Mouse (Mus musculus): Measurements from ENCODE around the gene Vdr.

The Vdr gene

DNA sequence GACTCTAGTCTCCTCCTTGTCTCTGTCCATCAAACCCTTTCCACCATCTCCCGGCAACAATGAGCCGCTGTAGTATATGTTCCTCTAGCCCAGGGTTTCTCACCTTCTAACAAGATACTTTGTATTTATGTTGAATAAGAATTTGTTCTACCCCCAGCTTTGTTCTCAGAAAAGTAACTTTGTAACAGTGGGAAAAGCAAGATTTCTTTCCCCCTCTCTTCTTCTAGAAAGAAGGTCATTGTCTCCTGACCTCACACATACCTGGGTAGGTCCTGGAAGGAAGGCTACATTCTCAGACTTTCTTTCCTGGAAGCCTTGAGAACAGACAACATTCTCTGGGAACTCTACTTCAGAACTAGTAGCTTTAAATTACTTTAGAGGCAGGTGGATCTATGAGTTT is at the start of gene Vdr:
Gene Vdr, minus strand, starts transcription at position 101 of the 400 bp plus-strand sequence.
- in situ Hi-C loops (cut with MboI, MseI), result no loop called here

DNA sequence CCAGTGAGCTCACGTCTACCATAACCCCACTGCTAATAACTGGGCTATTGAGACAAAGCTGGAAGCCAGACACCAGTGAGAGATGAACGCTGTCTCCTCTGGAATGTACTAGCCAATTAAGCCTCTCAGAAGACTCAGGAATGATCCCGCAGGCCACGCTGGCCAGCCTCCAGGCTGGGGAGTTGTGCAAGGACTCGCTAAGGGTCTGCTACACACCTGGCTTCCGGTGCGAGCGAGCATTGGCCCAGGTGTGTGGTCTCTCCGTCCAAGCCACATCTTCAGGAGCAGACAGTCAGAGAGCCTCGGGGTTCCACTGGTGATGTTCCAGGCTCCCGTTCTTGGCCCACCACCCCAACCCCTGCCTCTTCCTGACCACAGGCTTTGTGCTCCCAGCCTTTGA is 46.0 kb upstream of the Vdr start:
- in situ Hi-C loops (cut with MboI, MseI), result no loop called here

- in situ Hi-C loops (cut with MboI, MseI), result no loop called here
Observed at GRCm38 (mm10) chr15:97955742-97956141, 45.3 kb upstream of the Vdr start.

DNA sequence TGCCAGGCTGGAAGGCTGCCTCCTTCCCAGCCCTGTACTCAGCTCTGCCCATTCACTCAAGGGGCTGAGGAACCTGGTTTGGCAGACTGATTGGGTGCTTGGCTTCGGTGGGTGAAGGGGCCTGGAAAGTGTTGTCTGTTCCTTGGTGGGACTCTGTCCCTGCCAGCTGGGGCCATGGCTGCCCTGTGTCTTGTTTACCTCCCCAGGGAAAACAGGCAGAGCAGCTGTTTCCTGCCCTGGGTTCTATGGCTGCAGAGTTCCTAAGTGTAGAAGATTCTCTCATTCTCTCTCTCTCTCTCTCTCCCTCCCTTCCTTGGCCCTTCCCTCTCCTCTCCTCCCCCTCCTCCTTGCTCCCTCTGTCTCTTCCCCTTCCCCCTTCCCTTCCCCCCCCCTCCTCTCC is 44.9 kb upstream of the Vdr start:
- in situ Hi-C loops (cut with MboI, MseI), result no loop called here

DNA sequence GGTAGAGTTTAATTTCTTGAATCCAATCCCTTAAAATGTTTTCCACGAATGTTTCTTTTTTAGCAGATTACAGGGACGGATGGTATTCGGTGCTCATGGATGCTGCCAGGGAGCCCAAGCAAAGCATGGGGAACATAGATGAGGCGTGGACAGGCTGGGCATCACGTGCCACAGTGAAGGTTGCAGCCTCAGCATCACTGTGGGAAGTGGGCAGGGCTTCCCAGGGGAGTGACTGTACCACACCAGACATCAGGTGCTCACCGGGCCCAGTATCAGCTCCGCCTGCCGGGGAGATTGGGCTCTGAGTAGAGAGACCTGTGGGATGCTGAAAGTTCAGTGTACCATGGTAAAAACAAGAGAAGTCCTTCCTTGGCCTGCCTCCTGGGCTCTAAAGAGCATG is 44.2 kb upstream of the Vdr start:
- in situ Hi-C loops (cut with MboI, MseI), result no loop called here

GRCm38 (mm10) chr15:97952889-97953189 is 42.4 kb upstream of the Vdr start:
- in situ Hi-C loops (cut with MboI, MseI), result no loop called here

DNA sequence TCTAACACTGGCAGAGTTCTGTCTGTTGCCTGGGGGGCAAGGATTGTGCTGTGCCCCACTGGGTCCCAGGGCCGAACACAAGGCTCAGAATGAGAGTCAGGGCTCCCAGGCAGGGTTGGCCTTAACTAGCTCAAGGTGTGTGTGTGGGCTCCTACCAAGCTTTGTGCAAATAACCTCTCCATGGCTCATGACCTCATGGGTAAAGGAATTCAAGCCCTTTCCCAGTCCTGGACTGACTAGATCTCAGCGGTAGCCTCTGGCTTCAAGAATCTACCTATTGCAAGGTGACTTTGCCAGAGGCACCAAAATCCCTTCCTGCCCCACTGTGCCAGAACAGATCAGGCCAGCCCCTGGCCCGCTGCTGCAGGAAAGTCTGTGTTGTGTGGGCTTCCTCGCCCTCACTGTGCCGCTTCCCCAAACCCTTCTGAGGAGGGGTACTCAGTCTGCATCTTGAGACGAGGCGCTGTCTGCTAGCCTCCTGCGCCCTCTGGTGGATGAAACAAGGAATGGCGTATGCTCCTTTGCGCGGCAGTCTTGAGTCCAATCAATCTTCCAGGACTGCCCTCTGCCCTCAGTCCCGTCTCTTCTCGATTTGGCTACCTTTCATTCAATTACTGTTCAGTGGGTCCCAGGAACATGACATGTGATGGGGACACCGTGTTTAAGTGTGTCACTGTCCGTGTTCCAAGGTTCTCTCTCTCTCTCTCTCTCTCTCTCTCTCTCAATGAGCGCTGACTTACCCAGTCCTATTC is 41.9 kb upstream of the Vdr start:
- in situ Hi-C loops (cut with MboI, MseI), result no loop called here

- in situ Hi-C loops (cut with MboI, MseI), result no loop called here
Observed at GRCm38 (mm10) chr15:97950240-97950639, 39.8 kb upstream of the Vdr start.

DNA sequence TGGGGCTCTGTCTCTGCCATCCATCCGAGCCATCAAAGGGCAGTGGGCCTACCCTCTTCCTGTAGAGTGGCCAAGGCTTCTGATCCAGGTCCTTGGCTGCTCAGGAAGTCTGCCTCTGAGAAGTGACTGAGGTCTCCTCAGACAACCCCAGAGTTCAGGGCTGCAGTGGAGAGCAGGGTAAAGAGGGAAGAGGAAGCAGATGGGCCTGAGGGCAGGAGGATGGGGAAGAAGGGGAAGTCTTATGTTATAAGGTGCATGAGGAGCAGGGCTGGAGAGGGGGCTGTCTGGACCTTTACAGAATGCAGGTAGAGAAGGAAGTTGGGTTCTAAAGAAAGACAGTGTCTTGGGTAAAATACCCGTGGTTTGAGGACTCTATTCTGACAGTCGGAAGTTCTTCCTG is 39.3 kb upstream of the Vdr start:
- in situ Hi-C loops (cut with MboI, MseI), result loop anchor here (5.0 kb wide), 1 partner anchor 82 kb away; no protein-coding TSS in a partner anchor

DNA sequence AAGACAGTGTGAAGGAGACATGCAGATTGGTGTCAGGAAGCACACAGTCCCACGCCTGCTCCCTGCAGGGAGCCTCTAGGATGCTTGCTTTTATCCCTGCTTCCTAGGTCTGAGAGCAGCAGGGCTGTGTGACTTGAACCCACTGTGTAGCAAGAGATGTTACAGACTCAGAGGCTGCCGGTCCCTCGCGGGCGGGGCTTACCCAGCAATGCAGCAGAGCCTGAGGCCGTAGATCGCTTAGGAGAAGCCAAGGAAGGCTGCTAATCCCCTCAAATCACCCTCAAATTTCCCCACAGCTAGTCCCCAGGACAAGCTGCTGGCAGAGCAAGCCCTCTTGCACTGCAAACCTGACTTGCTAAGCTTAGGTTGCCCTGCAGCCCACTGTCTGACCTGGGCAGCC is 38.3 kb upstream of the Vdr start:
- in situ Hi-C loops (cut with MboI, MseI), result loop anchor here (5.0 kb wide), 1 partner anchor 81 kb away; no protein-coding TSS in a partner anchor

DNA sequence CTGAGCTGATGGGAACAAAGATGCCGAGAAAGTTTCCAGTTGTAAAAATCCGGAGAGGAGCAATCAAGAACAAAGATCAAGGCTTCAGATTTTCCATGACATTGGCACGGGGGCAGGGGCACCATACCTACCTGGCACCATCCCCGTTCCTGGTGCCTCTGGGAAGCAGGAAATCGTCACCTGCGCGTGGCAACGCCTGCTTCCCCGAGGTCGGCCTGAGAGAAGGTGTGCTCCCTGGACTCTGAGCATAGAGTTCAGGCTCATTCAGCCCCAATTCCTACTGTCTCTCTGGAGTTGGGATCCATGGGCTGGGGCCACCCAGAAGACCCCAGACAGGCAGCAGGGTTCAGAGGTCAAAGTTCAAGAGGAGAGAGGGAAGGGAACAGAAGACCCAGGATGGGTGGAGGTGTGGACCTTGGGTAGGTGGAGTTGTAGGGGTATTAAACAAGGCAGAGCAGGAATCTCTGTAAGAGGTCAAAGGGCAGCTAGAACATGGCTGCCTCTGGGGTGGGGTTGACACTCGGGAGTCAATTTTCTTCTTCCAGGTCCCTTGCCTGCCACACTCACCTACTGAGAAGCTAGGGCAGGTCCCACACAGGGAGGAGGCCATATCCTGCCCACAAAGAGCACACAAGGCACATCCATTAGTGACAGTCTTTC is 35.4 kb upstream of the Vdr start:
- in situ Hi-C loops (cut with MboI, MseI), result loop anchor here (5.0 kb wide), 1 partner anchor 78 kb away; no protein-coding TSS in a partner anchor

DNA sequence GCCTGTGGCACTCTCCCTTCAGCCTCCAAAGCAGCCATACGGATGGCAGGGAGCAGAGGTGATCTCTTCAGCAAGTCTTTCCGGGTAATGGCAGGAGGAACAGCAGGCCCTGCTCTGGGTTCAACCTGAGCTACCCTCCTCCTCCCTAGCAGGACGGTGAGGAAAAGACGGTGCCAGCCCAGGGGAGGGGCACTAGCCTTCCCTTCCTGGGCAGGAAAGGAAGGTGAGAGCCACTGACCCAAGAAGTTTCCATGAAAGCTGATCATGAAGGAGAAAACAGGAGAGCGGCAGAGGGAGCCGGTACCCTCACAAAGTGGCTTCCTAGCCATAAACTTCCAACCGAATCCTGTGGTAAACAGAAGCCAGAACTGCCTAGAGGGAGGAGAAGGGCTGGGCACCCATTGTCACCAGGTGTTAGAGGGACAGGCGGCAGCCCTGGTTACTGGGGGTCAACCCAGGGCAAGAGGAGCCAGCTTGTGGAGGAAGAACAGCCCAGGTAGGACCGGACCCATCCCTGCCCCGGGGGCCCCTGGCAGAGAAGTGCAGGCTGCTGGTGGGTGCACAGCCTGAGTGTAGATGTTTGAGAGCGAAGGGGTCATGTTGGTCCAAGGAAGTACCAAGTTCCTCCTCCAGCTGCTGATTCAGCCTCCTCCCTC is 34.6 kb upstream of the Vdr start:
- in situ Hi-C loops (cut with MboI, MseI), result loop anchor here (5.0 kb wide), 1 partner anchor 78 kb away; no protein-coding TSS in a partner anchor

GRCm38 (mm10) chr15:97943356-97943755 is 32.9 kb upstream of the Vdr start:
- in situ Hi-C loops (cut with MboI, MseI), result no loop called here

DNA sequence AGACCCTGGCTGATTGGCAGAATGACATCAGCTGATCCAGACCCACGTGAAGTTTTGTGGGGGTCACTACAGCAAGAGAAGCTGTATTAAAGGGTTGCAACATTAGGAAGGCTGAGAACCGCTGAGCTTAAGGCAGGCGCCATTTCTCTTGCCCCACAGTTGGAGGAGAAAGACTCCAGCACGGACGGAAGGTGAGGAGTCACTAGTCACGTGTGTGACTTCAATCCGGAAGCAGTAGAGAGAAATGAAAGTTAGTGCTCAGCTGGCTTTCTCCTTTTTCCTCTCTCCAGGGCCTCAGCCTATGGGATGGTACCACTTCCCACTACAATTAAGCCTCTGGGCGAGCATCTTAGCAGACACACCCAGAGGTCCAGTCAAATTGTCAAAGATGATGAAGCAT is 32.1 kb upstream of the Vdr start:
- in situ Hi-C loops (cut with MboI, MseI), result no loop called here

DNA sequence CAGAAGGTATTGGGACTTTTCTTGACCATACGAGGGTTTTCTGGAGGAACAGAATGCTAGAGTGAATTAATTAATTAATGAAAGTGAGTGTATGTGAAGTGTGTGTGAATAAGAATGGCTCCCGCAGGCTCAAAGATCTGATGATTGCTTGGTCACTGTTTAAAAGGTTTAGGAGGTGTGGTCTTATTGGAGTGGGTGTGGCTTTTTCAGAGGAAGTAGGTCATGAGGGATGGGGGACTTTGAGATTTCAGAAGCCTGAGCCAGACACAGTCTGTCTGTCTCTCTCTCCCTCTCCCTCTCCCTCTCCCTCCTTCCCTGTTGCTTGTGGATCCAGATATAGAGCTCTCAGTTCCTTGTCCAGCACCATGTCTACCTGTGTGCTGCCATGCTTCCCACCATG is 30.9 kb upstream of the Vdr start:
- in situ Hi-C loops (cut with MboI, MseI), result no loop called here

GRCm38 (mm10) chr15:97940088-97940487 is 29.7 kb upstream of the Vdr start:
- in situ Hi-C loops (cut with MboI, MseI), result no loop called here

GRCm38 (mm10) chr15:97938580-97938979 is 28.1 kb upstream of the Vdr start:
- in situ Hi-C loops (cut with MboI, MseI), result no loop called here

- in situ Hi-C loops (cut with MboI, MseI), result no loop called here
Observed at GRCm38 (mm10) chr15:97932441-97932840, 22.0 kb upstream of the Vdr start.

GRCm38 (mm10) chr15:97929259-97929824 is 18.9 kb upstream of the Vdr start:
- in situ Hi-C loops (cut with MboI, MseI), result no loop called here

GRCm38 (mm10) chr15:97927821-97928220 is 17.4 kb upstream of the Vdr start:
- in situ Hi-C loops (cut with MboI, MseI), result no loop called here

- in situ Hi-C loops (cut with MboI, MseI), result no loop called here
Observed at GRCm38 (mm10) chr15:97927018-97927417, 16.6 kb upstream of the Vdr start.

DNA sequence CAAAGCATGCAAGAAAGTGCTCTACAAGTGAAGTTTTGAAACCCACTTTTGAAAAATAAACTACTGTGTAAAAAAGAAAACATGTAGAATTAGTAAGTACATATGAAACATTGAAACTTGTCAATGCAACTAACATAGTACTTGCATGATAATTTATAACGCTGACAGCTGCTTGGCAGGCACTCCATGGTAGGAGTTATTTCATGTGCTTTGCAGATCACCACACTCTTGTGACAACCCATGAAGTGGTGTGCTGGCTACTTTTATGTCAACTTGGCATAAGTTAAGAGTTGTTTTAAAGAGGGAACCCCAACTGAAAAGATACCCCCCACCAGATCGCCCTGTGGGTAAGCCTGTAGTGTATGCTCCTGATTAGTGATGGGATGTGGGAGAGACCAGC is 12.0 kb upstream of the Vdr start:
- in situ Hi-C loops (cut with MboI, MseI), result no loop called here

DNA sequence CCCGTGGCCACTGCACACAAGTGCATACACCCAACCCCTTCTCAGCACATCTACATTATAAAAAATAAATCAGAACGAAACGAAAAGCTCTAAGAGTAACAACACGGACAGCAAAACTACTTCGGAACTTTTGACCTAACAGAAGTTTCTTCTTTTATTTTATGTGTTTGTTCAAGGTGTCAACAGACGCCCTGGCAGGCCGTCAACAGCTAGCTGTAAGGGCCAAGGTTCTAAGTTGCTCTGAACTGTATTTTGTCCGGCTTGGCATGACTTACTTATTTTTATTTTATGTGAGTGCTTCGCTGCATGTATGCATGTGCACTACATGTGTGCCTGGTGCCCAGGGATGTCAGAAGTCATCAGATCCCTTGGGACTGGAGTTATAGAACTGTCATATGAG is 11.4 kb upstream of the Vdr start:
- in situ Hi-C loops (cut with MboI, MseI), result no loop called here

All from regulatory T cell (primary cell).